Mouse (Mus musculus) lung, adult 10 weeks (tissue): Measurements from ENCODE around the gene Pprc1. TPM values are rescaled to one million over a fixed set of nuclear protein-coding genes. Genes with fewer than 3 reads are reported as not detected.

Experiments
- polyA plus RNA-seq: library from polyadenylated mRNA; stranded (reverse); fragments of 350-450 nt; fragmentation: Illumina TruSeq; extraction: RNeasy Lipid Tissue Mini Kit (QIAGEN cat#74804); gene quantifications from one replicate; pipeline ENCODE4 v1.2.3, GENCODE M21; 2014; ENCODE audit warnings: low read depth, low replicate concordance; ENCODE audit not compliant: insufficient read depth

The Pprc1 gene
- polyA plus RNA-seq = 8.4 TPM

DNA sequence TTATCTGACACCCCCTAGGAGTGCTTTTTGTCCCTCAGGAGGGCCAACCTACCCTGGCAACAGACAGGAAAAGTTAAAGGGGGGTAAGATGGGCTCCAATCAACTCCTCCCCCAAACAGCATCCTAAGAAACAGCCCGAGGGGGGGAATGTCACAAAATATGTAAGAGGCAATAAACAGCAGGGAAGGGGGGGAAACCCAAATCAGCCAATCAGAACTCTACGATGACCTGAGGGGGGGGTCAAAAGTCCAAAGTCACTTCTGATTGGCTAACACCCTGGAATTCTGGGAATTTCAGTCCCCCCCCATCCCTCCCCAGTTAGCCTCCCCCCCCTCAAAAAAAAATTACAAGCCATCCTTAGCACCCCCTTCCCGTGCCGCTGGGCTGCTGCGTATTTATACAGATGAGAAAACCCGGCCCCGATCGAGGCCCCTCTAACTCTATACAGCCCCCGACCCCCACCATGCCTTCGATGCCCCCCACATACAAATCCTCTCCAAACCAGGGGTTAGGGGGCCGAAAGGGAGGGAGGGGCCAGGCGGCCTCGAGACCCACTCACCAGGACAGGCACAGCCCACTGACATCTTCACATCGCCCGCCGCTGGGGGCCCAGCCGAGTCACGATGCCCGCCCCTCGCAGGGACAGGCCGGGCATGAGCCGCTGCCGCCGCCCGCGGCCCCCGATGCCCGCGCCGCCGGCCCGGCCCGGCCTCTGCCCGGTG is at the start of gene Pprc1:
Pprc1 (plus strand) TSS at position 616 of the 722 bp plus-strand sequence.

GRCm38 (mm10) chr19:45997785-45998693 is 46.6 kb upstream of the Pprc1 start, which contains the start of gene Armh3:
Gene Armh3 (minus strand): TSS chr19:45998488.

DNA sequence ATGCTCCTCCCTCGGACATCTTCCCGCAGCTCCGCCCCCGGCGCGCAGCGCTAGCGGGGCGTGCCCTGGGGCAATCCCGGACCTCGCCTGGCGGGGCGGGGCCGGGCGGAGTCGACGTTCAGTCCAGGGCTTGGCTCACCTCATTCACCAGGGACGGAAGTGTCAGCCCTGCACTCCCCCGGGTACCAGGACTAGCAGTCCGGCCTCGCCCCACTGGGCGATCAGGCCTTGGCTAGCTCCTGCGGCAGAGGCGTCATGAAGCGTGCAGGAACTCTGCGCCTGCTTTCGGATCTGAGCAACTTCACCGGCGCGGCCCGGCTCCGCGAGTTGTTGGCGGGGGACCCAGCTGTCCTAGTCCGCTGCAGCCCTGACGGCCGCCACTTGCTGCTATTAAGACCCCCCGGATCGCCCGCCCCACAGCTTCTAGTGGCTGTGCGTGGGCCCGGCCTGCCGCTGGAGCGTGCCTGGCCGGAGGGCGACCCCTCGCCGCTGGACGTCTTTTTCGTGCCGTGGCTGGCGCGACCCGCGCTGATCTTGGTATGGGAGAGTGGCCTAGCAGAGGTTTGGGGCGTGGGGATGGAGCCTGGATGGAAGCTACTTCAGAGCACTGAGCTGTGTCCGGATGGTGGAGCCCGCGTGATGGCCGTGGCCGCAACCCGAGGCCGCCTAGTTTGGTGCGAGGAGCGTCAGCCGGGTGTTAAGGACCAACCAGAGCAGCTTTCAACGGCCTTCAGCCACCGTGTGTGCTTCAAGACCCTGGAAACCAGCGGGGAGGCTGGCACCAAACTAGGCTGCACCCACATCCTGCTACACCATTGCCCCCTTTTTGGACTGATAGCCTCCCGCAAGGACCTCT is 41.1 kb upstream of the Pprc1 start, which contains the start of gene Hps6:
Hps6 (plus strand) TSS at position 138 of the 856 bp plus-strand sequence.

DNA sequence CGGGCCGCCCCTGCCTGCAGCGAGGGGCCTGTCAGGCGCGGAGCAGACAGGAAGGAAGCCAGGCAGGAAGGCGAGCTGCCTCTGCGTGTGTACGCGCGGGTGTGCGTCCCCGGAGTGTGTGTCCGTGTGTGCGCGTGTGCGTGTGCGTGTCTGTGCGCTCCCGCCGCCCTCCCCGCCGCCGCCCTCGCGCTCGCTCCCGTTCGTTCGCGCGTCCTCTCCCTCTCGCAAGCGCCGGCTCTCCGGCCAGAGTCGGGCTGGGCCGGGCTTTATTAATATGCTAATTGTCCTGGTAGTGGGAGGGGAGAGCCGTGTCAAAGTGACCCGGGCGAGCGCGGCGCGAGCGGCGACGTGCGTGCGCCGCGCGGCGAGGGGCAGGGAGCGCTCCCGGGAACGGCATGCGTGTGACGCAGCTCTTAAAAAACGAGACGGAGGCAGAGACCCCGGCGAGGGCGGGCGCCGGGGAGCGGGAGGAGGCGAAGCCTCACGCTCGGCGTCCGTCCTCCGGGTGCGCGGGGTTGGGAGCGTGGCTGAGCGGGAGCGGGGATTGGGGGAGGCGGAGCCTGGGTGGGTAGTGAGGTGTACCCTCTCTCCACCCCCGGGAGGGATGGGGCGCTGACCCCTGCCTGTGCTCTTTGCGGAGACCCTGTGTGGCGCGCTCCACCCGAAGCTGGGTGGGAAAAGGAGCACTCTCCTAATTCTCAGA is 458 bp downstream of the Pprc1 start, which contains the start of gene Ldb1:
Ldb1 (minus strand) TSS at position 222 of the 703 bp plus-strand sequence.

GRCm38 (mm10) chr19:46075616-46076607 is 31.2 kb downstream of the Pprc1 start, which contains the start of gene Nolc1:
Gene Nolc1 (plus strand): TSS chr19:46075863.

Other genes with a start within 250 kb of the Pprc1 start
- 0.71 TPM for gene Kcnip2, start 228.8 kb upstream of the Pprc1 start, polyA plus RNA-seq
- gene Armh3, start 46.4 kb upstream of the Pprc1 start, polyA plus RNA-seq = 5.6 TPM
- 5.7 TPM for gene Hps6, start 41.4 kb upstream of the Pprc1 start, polyA plus RNA-seq
- 87.0 TPM for gene Ldb1, start 328 bp downstream of the Pprc1 start, polyA plus RNA-seq
- gene Nolc1, start 31.0 kb downstream of the Pprc1 start, polyA plus RNA-seq = 14.0 TPM
- gene Elovl3, start 87.0 kb downstream of the Pprc1 start, polyA plus RNA-seq = 0.61 TPM
- not detected for gene Pitx3, start 103.4 kb downstream of the Pprc1 start, polyA plus RNA-seq
- 11.0 TPM for gene Gbf1, start 107.6 kb downstream of the Pprc1 start, polyA plus RNA-seq